Mouse (Mus musculus): ENCODE results near the gene Ubap2.

GRCm38 (mm10) chr4:41313722-41314121 is 38.8 kb upstream of the Ubap2 start:
- TF ChIP-seq POLR2A (IDR thresholded peaks at IDR 0.05; ENCODE audit: control insufficient read depth, low read depth, low read length) (no peak), CTCF (IDR thresholded peaks at IDR 0.05; ENCODE audit: control insufficient read depth, insufficient read depth, insufficient replicate concordance, low read depth, low read length) (no peak)

Data from testis, adult 2 months (tissue).